18 mouse cellular contexts compared by ENCODE assay signal in the genomic region with DNA sequence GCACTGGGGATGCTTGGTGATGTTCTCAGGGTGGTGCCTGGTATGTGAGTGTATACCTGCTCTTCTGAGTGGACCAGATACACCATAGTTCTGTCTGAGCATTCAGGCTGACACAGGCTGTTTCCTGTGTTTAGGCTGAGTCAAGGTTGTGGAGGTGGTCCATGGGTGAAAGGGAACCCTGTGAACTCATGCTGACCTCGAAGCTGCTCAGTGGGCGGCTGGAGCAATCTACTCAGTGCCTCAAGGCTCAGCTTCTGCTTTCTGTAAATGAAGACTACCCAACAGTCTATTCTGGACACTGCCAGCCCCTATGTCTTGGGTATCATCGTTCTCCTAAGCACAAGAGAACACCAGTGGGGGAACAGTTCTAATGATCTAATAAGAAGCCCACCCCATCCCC. TPM values are rescaled to one million over a fixed set of nuclear protein-coding genes. Genes with fewer than 3 reads are reported as not detected.
DNase-seq lines count a peak whose midpoint lies in the region; ATAC-seq and TF ChIP-seq lines count a peak whose summit lies in the region.
"Had no signal": no experiment of that assay in that cellular context is flagged by ENCODE, and none has a peak within 500 bp of the region (broad histone marks: within the 10 kb centered on the region; RNA-seq: fewer than 3 reads in every experiment).

No protein-coding gene starts in this region.

- no peaks in the 10 kb centered on the region for H3K9me3 ChIP-seq in intestine, postnatal 0 days (ENCODE audit: control insufficient read depth)
- H3K9me3 ChIP-seq: forebrain, embryonic 15.5 days; liver, embryonic 13.5 days; neural tube, embryonic 13.5 days had no signal

- TF ChIP-seq CTCF in layer of hippocampus, adult 2 months (conservative IDR thresholded peaks at IDR 0.05) = no peak
- TF ChIP-seq CTCF in intestine, postnatal 0 days (IDR thresholded peaks at IDR 0.05; ENCODE audit: low read depth) = no peak

- H3K27ac ChIP-seq in layer of hippocampus, adult 2 months = peak overlapping the region; percentile 63
- H3K27ac ChIP-seq in macrophage = 0 out of 2 replicates have a peak overlapping the region, but pooled peaks have one; percentile 15
- no peak overlapping the region for H3K27ac ChIP-seq in intestine, postnatal 0 days (ENCODE audit: low read depth, low read length)
- H3K27ac ChIP-seq: forebrain, embryonic 15.5 days; kidney, postnatal 0 days; liver, embryonic 13.5 days; neural tube, embryonic 13.5 days had no signal

- peaks cover 94% of the 10 kb centered on the region for H3K79me2 ChIP-seq in macrophage (ENCODE audit: inconsistent target)

- H3K4me2 ChIP-seq in intestine, postnatal 0 days (replicated peaks; ENCODE audit: low read depth) = no peak overlapping the region
- H3K4me2 ChIP-seq: forebrain, embryonic 15.5 days; liver, embryonic 13.5 days; neural tube, embryonic 13.5 days had no signal

- no peak for DNase-seq in layer of hippocampus, adult 2 months (ENCODE audit: low spot score in 2 of 2)
- DNase-seq in layer of hippocampus, adult 11-12 months (ENCODE audit: low spot score) = no peak
- DNase-seq in 416B (ENCODE audit: low read depth) = peak; percentile 60
- DNase-seq in NIH3T3 (ENCODE audit: low read depth) = peak; percentile 71
- DNase-seq in T-cell, adult 2 months (ENCODE audit: low spot score) = no peak
- no peak for DNase-seq in spleen, postnatal 4 days (ENCODE audit: low spot score in 2 of 2)
- DNase-seq: adrenal gland, adult 2 months; cerebellum, adult 2 months; left cerebral cortex, postnatal 4 days; liver, embryonic 13.5 days; right cerebral cortex, postnatal 4 days had no signal

- H3K4me1 ChIP-seq in intestine, postnatal 0 days (replicated peaks; ENCODE audit: control insufficient read depth, insufficient read depth, low read length) = no peaks in the 10 kb centered on the region

- no peaks in the 10 kb centered on the region for H3K36me3 ChIP-seq in macrophage (ENCODE audit: inconsistent target)
- H3K36me3 ChIP-seq in intestine, postnatal 0 days (ENCODE audit: control insufficient read depth, insufficient read depth) = no peaks in the 10 kb centered on the region
- H3K36me3 ChIP-seq: forebrain, embryonic 15.5 days; liver, embryonic 13.5 days; neural tube, embryonic 13.5 days had no signal

- H3K27me3 ChIP-seq in intestine, postnatal 0 days (replicated peaks; ENCODE audit: control insufficient read depth, insufficient read depth, low read length) = no peaks in the 10 kb centered on the region
- H3K27me3 ChIP-seq: CH12.LX; forebrain, embryonic 15.5 days; liver, embryonic 13.5 days; neural tube, embryonic 13.5 days; Patski had no signal

- 13% methylated on average over 3 of the region's 3 CpGs for WGBS in macrophage (ENCODE audit: missing documents)
- 76% methylated on average over 3 of the region's 3 CpGs for WGBS in intestine, postnatal 0 days

- H3K9ac ChIP-seq in intestine, postnatal 0 days (ENCODE audit: low read depth, low read length) = no peak overlapping the region
- H3K9ac ChIP-seq: forebrain, embryonic 15.5 days; liver, embryonic 13.5 days; neural tube, embryonic 13.5 days had no signal

- no peak overlapping the region for H3K4me3 ChIP-seq in layer of hippocampus, adult 2 months
- H3K4me3 ChIP-seq in macrophage (ENCODE audit: inconsistent target) = no peak overlapping the region
- no peak overlapping the region for H3K4me3 ChIP-seq in intestine, postnatal 0 days (ENCODE audit: low read depth, low read length)
- H3K4me3 ChIP-seq: forebrain, embryonic 15.5 days; liver, embryonic 13.5 days; neural tube, embryonic 13.5 days had no signal

- no peak for ATAC-seq in intestine, postnatal 0 days
- ATAC-seq: forebrain, embryonic 15.5 days; Patski had no signal

RNA-seq across cellular contexts. Expression of a gene that starts 14.1 kb away (rescaled TPM):
- total RNA-seq in layer of hippocampus, adult 2 months (2021) = 100 to 1,000 TPM; 117 to 130 TPM
- 100 to 1,000 TPM; 148 to 762 (median 285) TPM for total RNA-seq in macrophage (2018; cell fraction: chromatin; rRNA removed)
- 100 to 1,000 TPM in 25 of 26 experiments, 10 to 100 TPM in 1; 99.8 to 224 (median 153) TPM for total RNA-seq in macrophage (2018; cell fraction: cytosol; rRNA removed)
- total RNA-seq in macrophage (2018; cell fraction: nucleus; rRNA removed) = 100 to 1,000 TPM; 116 to 365 (median 254) TPM
- polyA plus RNA-seq in macrophage (2018) = 87.4 to 196 TPM (median 94.6 TPM) in 3 replicates
- polyA plus RNA-seq in intestine, postnatal 0 days (2015; fragmentation: Nextera tagmentation; extraction: Ambion mirVana) = 49.0 and 54.2 TPM in 2 replicates

Comparison
In these comparisons a context has a peak if more than half of its experiments do, and no peak if none do; other contexts are left out.
1. DNase-seq: peak in 416B (single experiment) and NIH3T3 (single experiment); none in layer of hippocampus, adult 2 months (0 of 2), layer of hippocampus, adult 11-12 months (single experiment), T-cell, adult 2 months (single experiment) and spleen, postnatal 4 days (0 of 2).